Mouse (Mus musculus) embryo, embryonic 11 days (tissue): Measurements from ENCODE around the gene Mest.

ENCODE experiments used
- DNase-seq: peaks from one replicate; pipeline ENCODE4 v3.0.0-alpha.2; 2015

The Mest gene

DNA sequence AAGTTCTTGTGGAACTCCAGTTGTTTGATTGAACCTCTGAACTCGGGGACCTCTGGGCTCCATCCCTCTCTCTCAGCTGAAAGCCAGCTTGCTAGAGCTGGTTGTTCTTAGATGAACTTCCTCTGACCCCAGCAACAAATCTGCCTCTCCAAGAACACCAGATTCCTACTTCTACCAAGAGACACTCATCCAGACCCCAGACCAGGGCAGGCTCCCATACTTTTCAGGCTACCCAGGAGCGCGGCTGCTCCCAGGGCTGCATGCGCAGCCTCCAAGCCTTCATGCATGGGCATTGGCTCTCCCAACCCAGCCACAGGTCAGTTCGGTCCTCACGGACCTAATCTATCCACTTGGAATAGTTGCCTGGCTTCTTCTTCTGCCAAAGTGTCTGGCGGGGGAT is at the start of gene Mest:
Gene Mest (plus strand): TSS at position 217 of the 400 bp plus-strand sequence.
- no peak for DNase-seq

DNA sequence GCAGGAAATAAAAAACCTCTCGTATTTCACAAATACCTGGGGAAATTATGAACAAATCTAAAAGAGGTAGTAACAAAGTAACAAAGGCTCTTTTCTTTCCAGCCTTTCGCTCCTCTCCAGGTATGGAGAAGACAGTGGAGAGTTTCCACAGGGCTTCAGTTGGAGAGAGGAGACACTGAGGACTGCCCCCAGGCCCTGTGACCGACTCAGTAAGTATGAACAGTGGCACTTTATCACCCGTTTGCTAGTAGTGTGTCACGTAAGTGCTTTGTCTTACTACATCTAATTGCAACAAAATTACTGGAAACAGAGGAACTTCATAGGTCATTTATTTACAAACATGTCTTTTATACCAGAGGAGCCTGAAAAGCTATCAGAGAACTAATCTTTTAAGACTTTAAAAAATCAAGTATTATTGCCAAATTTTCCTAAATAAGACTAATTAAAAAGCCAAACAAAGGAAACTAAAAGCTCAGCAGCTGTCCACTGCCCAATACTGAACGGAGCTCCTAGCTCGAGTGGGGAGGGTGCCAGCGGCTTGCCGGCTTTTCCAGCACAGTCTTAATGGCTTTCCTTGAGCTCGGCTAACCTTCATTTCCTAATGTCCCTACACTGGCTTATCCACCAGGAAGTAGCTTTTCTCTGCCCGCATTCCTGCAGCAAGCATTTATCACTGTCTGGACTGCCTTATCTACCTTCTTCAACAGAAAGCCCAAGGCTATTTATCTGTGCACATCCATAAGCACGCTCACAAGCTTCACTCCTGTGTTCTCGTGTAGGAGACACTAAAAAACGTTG is 49.4 kb upstream of the Mest start:
- no peak for DNase-seq

DNA sequence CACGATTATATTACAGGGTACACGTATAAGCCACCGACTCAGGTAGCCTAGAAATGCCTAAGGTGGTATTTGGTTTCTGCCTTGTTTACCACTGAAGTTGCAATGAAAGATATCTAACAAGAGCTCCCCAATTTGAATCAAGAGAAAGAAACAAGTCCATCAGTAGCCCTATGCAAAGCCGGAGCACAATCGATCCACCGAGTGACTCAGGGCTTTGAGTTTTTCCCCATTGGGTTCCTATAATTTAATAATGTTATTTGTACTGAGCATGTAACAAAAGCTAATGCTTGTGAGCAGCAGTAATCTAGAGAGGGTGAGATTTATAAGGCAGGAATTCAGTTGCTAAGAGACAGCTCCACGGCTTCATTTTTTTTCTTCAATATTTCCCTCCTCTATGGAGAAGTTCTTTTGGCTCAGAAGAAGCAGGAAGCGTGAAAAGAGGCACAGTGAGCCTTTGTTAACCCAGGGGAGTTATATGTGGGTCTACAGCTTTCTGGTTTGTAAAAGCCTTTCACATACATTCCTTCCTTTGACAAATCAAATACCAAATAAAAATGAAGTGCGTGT is 48.5 kb upstream of the Mest start:
- no peak for DNase-seq

DNA sequence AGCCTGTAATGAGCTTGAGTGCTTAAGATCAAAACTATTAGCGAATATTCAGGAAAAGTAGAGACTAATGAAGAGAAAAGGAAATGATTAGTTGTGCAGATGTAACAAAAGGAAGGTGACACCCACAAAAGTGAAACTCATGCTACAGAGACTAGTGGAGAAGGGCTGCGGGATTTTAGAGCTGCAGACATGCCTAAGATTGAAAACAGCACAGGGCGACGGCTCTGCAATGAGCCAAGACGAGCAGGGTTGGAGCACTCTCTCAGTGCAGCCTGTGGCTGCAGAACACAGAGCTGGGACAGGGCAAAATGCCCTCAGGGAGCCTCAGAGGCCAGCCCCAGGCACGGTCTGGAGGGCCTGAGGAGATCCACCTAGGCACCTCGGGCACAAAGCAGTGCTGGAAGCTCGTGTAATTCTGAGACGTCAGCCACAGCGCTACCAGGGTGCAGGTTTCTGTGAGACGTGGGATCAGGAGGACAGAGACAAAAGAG is 48.0 kb upstream of the Mest start:
- DNase-seq = no peak

DNA sequence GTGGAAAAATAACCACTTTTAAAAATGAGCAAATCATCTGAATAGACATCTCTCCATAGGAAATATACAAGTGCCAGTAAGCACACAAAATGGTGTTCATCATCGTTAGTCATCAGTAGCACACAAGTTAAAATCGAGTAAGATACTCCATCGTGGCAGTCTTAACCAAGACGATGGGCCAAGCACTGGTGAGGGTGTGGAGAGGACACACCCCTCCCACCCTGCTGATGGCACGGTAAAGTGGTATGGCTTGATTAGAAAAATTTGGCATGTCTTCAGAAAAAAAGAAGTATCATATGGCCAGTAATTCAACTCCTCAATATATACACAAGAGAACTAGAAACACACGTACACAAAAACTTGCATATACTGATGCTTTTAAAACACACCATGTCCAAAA is 46.8 kb upstream of the Mest start:
- no peak for DNase-seq

DNA sequence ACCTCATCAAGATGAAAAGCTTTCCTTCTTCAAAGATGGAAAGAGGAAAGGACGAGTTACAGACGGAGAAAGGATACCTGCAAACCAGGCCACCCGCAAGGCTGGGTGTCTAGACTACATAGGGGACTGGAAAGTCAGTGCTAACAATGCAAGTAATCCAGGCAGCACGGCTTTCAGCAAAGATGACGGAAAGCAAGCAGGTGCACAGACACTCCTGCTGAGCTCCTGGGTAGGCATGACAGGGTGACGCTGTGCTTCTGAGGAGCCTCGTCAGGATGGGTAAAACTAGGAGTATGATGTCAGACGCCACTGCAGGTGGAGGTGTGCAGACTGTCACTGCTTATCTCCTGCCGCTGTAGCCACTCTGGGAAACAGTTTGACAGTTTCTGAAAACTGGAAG is 45.8 kb upstream of the Mest start:
- DNase-seq = no peak

DNA sequence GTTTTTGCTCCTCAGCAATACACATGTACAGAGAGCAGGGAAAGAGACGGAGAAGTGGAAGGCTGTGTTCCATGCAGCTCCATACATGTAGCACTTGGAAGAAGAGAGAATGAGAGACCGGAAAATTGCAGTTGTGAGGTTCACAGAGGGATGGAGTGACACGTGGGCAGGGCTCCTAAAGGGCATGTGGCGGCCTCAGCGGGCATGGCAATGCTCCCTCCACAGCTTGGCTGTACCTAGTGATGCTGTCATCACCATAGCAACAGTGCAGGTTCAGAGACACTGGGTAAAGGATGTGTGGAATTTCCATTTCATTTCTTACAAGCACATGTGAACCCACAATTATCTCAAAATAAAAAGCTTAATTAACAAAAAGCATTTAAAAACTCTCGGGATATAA is 44.9 kb upstream of the Mest start:
- DNase-seq = no peak

DNA sequence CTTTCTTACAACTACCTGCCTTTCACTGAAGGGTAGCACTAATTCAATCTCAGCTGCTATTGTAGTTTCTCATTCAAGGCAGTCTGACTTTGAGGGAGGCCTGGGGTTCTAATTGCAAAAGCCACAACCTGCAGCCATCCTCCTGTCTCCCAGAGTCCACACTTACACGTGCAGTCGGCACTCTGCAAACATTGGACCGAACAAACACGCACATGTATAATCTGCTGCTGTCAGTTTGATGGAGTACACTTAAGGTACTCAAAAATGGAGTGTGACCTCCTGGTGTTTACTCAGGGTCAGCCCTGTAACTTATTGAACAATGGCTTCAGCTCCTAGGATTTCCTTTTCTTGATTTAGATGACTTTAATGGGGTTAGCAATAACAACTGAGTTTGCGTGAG is 43.8 kb upstream of the Mest start:
- no peak for DNase-seq

DNA sequence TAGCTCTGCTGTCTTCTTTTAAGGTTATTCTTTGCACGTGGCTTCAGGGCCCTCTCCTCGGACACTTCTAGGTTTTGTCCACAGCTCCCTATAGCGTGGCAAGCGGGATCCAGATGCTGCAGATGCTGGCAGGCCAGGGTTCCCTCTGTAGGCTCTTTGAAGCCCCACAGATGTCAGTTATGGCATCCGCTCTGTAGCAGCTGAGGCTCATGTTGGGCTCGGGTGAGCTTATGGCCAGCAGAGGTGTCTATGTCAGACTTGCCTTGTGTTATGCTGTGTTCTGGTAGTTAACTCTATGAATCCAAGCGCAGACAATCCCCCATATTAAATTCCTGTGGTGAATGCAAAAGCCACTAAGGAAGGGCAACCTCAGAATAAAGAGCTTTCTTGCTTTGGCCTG is 42.9 kb upstream of the Mest start:
- DNase-seq = no peak

DNA sequence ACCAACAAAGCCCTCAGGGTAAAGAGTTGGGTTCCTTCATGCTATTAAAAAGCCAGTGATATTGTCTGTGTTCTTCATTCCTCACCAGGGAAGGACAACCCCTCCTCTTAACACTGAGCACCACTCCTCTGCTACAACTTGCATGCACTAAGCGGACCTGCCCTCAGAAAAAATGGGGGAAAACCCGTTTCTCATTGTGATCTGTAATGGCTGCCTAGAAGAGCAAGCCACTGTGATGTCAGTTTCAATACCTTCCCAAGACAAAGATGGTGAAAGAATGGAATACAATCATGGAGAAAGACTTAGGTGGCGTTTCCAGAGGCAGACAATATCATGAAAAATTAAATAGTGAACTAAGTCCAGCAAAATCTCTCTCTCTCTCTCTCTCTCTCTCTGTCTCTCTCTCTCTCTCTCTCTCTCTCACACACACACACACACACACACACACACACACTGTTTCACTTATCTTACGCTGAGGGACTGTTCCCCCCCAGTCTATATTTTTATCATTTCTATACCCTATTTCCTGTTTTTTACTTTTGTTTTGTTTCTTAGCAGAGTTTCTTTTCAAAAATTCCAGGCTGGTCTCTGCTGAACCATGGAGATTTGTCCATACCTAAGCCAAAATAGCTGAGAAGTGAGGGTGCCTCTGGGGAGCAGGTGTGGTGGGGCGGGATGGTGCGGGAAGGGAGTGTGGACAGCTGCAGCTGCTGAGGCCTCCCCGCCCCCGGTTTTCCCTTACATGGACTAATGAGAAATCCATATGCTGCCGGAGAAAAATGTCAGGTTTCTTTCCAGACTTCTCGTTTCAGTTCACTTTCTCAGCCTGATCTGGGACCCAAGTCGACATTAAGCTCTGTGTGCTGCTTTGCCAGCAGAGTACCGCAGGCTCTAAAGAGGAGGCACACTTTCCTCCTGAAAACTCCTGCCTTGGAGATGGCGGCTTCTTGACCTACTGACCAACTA is 41.1 kb upstream of the Mest start:
- DNase-seq = peak; percentile 81

DNA sequence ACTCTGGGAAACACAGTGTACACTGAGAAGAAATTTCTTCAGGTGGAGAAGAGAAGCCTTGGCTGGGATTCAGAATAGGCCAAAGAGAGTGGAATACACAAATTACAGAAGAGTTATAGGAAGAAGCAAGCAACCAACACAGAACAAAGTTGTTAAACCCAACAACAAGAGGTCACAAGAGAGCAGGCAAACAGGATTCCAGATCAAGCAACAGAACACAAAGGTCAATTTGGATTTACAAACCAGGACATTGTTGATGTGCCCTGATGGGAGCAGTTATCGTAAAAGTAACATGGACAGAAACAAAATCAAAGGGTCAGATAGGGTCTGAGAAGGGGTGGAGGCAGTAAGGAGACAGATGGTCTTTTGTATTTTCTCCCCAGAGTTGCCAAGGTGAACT is 38.8 kb upstream of the Mest start:
- no peak for DNase-seq

DNA sequence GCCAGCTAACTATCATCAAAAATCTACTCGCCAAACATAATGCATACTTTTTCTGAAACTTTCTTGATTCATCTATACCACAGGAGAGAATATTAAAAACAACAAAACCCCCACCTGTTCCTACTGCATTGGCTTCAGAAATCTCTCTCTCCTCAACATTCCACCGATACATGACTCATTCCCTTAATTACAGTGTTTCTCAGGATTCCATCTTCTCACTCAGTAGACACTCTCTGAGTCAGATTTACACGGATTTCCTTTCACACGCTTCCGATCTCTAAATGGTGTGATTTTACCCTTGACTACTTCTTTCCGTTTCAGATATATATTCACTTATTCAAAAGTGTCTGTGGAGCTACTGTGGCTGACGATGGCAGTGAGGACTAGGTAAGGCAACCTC is 36.1 kb upstream of the Mest start:
- DNase-seq = no peak

DNA sequence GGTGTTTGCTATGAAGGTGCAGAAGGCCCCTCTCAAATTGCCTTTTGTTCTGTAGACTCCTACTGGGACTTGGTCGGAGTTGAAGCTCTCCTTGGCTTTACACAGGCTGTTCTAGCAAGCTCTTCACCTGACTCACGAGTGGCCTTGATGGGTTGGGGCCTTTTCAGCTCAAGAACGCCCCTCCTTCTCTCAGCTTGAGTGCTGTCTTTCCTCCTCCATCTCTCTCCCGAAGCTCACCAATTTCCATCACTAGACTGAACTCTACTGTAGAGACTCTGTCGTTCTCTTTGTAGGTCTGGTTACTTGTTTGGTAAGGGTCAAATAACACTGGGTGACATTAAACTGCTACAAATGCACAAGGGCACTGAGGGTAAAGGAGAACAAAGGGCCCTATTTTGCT is 30.5 kb upstream of the Mest start:
- DNase-seq = no peak

DNA sequence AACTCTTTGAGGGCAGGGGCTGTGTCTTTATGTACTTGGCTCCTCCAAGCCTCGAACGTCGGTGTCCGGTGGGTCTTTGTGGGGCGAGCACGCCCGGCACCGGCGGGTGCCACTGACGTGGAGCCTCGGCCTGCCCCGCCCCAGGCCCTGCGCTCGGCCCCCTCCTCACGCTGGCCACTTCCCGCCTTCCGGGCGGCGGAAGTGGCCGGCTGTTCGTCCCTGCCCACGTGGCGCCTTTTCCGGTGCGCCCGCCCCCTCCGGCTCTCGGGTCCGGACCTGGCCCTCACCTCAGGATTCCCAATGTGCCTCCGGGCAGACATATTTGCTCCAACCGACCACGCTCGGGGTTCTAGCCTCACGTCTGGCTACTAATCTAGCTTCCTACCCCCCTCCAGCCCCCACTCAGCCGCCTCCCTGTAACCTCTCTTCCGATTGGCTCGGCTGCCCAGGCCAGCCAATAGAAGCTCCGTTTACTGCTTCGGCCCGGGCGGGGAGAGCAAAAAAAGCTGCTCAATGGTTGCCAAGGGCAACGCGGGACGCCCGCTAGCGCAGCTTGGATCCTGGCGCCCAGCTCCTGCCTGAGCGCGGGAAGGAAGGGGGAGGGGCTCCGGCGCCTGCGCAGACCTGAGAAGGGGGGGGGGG is 29.9 kb upstream of the Mest start, which contains the start of gene Cep41:
Gene Cep41 (minus strand): TSS at position 400 of the 642 bp plus-strand sequence.
- DNase-seq = peak; percentile 98

DNA sequence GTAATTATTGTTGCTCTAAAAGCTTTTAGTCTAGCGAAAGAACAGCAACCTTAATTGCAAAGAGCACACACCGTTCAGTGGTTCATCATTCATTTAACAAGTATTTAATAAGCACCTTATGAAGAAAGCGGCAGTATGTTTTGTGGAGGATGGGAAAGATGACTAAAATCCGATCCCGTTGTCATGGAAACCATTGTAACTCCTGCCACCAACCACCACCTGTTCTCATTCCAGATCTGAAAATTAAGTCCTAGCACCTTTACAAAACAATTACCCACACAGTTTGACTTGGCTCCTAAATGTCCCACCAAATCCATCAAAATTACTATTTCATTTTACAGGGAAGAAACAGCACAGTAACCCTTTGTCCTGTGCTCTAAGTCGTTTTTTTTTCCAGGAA is 29.1 kb upstream of the Mest start:
- DNase-seq = no peak

DNA sequence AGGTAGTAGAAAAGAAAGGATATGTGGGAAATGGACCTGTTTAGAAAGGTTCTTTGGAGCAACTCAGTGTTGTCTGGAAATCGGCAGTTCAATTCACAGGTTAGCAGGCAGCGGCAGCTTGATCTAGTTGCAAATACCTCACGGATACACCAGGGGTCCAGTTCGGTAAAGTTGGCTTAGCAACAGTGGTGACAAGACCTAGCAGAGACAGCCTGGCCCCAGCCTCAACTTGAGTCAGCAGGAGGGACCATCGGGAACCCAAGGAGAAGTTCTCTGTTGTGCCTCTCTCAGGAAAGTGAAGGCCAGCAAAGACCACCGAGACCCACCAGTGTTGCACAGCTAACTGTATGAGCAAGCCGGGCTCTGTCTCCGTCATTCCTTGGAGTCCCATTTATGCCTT is 28.2 kb upstream of the Mest start:
- no peak for DNase-seq

DNA sequence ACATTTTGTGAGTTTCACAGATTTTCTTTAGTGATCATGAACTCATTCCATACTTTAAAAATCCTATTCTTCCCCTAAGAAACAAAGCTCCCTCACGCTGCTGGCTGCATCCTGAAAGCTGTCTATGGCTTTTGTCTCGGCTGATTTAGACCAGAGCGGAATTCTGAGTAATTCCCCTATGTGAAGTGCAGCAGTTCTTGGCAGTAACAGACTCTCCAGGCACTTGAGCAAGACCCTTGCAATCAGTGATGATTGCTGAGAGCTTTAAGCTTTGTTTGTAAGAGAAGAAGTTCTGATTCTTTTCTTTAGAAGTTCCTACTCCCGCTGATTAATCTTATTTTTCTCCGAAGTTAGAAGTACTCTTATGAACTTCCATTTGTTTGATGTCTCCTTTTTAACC is 25.9 kb upstream of the Mest start:
- DNase-seq = no peak

DNA sequence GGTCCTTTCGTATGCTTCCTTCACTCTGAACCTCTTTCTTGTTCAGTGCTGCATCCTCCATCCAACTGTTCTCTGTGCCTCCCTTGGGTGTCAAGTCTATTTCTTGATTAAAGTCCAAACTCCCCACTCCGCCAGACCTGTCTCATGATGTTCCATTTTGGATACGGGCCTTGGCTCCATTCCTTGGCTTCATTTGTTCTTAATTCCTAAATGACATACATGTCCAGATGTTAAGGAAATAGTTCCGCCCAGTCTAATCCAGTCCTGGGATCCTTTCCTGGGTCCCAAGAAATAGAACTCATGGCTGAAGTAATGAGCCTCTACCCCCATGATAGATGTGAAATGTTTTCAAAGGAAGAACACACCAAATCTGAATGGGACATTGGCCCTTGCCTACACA is 25.3 kb upstream of the Mest start:
- no peak for DNase-seq

DNA sequence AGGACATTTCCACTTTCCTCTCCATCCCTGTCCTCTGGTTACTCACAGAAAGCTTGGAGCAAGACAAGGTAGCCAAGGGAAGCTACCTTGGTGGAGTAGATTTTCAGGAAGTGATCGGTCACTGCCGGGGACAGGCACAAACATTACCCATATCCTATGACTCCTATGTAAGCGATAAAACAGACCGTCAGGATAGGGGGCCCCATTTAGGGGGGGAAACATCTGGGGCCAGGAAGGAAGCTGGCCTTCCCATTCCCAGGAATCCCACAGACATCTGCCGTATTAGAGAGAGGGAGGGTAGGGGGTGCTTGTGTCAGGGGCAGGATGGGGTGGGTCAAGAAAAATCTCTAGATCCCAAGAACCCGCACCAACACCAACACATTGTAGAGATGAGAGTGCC is 23.2 kb upstream of the Mest start:
- DNase-seq = no peak

DNA sequence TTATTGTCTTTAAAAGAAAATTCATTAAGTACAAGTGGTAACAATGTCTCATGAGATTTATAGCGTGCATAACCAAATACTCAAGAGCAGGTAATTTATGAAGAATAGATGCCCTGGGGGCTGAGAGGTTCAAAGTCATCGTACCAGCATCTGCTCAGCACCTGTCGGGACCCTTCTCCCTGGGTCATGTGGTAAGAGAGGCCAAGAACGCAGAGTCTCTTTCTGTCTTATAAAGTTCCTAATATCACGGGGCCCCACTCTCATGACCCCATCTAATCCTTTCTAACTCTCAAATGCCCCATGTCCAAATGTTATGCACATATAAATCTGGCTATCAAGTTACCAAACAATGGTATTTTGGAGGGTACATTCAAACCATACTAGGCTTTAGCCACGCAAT is 20.5 kb upstream of the Mest start:
- DNase-seq = no peak

DNA sequence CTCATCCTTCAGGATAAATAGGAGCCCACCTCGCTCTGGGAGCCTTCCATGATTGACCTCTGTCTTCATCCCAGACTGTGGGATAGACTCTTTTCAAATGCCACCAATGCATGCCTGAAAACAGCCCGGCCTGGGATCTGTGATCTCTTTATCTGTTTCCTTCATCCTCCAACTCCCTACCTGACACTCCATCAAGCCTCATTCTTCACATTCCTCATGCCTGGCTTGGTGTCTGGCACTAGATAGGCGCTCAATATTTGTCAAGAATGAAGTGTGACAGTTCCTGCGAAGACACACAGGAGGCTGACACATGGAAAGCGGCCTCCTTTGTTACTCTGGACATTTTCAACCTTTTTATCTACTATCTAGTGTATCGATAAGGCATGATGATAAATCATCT is 19.9 kb upstream of the Mest start:
- DNase-seq = no peak

DNA sequence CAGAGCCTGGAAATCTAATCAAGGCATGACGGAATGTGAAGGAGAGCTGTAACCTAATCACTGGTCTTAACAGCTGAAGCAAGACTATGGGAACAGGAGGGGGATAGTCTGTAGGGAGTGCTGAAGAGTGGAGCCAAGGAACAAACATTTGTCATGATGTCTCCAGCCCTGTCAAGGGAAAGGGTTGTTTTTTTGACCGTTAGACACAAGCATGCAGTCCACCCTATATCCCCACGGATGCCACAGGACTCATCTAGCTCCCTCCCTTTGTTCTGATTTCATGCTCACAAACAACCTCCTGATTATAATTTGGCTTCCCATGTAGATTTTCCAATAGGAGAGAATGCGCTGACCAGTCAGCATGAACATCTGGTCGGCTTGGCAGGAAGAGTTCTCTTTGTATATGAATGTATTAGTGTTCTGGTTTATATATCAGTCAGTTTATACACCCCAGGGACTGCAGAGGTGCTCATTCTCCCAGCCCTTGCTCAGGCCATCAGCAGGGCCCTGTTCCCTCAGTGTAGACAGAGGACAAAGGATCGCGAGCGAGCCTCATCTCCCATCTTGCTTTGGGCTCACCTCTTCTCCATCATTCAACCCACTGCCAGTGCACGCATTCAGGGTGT is 19.3 kb upstream of the Mest start:
- DNase-seq = no peak

DNA sequence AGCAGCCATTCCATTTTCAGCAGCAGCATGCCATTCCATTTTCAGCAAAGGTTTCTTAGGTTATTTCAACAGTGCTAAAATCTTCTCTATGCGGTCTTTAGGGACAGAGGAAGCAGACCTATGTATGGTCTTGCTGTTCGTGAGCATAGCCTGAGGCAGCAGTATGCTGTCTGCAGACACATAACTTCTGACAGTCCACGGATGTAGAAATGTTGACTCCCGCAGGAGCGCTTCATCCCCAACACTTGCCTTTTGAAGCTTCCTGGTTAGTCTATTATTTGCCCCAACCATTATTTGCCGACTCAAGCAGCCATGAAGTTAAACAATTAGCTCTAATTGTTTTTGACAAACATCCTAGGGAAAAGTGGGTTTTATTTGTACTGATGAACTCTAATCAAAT is 14.2 kb upstream of the Mest start:
- no peak for DNase-seq
